In the genomic region with DNA sequence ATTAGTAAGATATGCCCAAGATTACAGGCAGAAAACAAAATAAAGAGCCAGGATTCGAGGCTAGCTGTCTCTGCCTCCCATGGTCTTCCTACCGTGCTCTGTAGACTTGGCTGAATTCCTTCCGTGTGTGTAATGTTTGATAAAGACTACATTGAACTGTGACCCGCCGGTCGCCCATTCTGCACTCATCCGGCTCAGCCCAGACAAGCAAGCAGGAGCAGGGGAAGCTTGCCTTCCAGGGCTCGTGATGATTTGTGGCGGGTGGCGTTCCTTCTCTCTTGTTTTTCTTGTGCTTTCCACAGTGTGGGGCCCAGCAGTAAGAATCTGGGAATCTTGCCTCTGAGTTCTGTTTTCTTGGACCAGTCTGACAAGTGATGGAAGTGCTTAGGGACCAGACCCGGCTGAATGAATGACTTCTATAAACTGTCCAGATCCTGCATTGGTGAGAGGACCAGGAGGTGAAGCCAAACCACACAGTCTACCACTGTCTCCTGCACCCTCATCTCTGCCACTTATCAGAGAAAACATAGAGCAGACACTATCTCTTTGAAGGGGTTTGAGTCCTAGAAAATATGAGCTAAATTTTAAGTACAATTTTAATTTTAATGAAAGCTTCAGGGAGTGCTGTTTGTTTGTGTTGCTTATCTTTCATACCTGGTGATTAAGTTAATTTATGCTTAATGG, we compare ENCODE assay signal across 9 mouse cellular contexts.
DNase-seq lines count a peak whose midpoint lies in the region; ATAC-seq and TF ChIP-seq lines count a peak whose summit lies in the region.
"Had no signal": no experiment of that assay in that cellular context is flagged by ENCODE, and none has a peak within 500 bp of the region (broad histone marks: within the 10 kb centered on the region; RNA-seq: fewer than 3 reads in every experiment).

No protein-coding gene starts in this region.

- no peak for TF ChIP-seq POLR2A in bone marrow, adult 2 months (IDR thresholded peaks at IDR 0.05; ENCODE audit: borderline replicate concordance, control insufficient read depth, low read depth, low read length)
- TF ChIP-seq POLR2A in liver, adult 2 months (IDR thresholded peaks at IDR 0.05; ENCODE audit: extremely low read depth, insufficient read depth, low read length): no peak

- H3K4me3 ChIP-seq in bone marrow, adult 2 months (replicated peaks; ENCODE audit: control insufficient read depth, low read depth, low read length): no peak overlapping the region
- H3K4me3 ChIP-seq in liver, adult 2 months (ENCODE audit: insufficient read depth, low read depth, low read length): no peak overlapping the region
- no peak overlapping the region for H3K4me3 ChIP-seq in forebrain, embryonic 16.5 days (replicated peaks; ENCODE audit: low read length)
- H3K4me3 ChIP-seq: forebrain, embryonic 10.5 days had no signal

- H3K27ac ChIP-seq in bone marrow, adult 2 months (ENCODE audit: control insufficient read depth, insufficient read depth, low read depth, low read length, poor library complexity): peak overlapping the region; percentile 22; the same call in 1 of the 2 replicates
- no peak overlapping the region for H3K27ac ChIP-seq in liver, adult 2 months (replicated peaks; ENCODE audit: insufficient read depth, low read depth, low read length)
- H3K27ac ChIP-seq in forebrain, embryonic 16.5 days (ENCODE audit: low read length): no peak overlapping the region
- H3K27ac ChIP-seq: forebrain, embryonic 10.5 days had no signal

- H3K4me2 ChIP-seq in forebrain, embryonic 16.5 days (ENCODE audit: low read length): no peak overlapping the region

- WGBS in bone marrow, adult 2 months: 31% methylated on average over 11 of the region's 11 CpGs
- 9% methylated on average over 11 of the region's 11 CpGs for WGBS in liver, adult 2 months
- 53% methylated on average over 11 of the region's 11 CpGs for WGBS in forebrain, embryonic 16.5 days

- no peaks in the 10 kb centered on the region for H3K36me3 ChIP-seq in liver, adult 2 months (ENCODE audit: control insufficient read depth, insufficient read depth, low read length)
- H3K36me3 ChIP-seq in forebrain, embryonic 16.5 days (ENCODE audit: control insufficient read depth, insufficient read depth): no peaks in the 10 kb centered on the region
- H3K36me3 ChIP-seq: forebrain, embryonic 10.5 days had no signal

- no peak for TF ChIP-seq CTCF in bone marrow, adult 2 months (IDR thresholded peaks at IDR 0.05; ENCODE audit: control insufficient read depth, insufficient read depth, low read length)
- no peak for TF ChIP-seq CTCF in liver, adult 2 months (IDR thresholded peaks at IDR 0.05; ENCODE audit: low read depth, low read length)

- peaks cover 6% of the 10 kb centered on the region for H3K4me1 ChIP-seq in bone marrow, adult 2 months (ENCODE audit: control insufficient read depth, insufficient read depth, low read length)
- H3K4me1 ChIP-seq in liver, adult 2 months (ENCODE audit: control insufficient read depth, insufficient read depth, low read length): peaks cover 2% of the 10 kb centered on the region; the same call in 1 of the 2 replicates
- H3K4me1 ChIP-seq in forebrain, embryonic 16.5 days (replicated peaks; ENCODE audit: control insufficient read depth, insufficient read depth, low read length): 0 out of 2 replicates have a peak, but pooled peaks cover 2% of the 10 kb centered on the region
- H3K4me1 ChIP-seq: forebrain, embryonic 10.5 days had no signal

- H3K27me3 ChIP-seq in liver, adult 2 months (ENCODE audit: control insufficient read depth, insufficient read depth, low read length): no peaks in the 10 kb centered on the region
- no peaks in the 10 kb centered on the region for H3K27me3 ChIP-seq in forebrain, embryonic 16.5 days (replicated peaks; ENCODE audit: control insufficient read depth, insufficient read depth, low read length)

- intact Hi-C loops in left cerebral cortex, postnatal 36 days (cut with DNase I): no loop called here

- ATAC-seq in cerebellum, adult (ENCODE audit: insufficient number of reproducible peaks, low FRiP score, low TSS enrichment): no peak
- ATAC-seq in forebrain, embryonic 16.5 days: no peak

- H3K9me3 ChIP-seq in forebrain, embryonic 16.5 days (ENCODE audit: control insufficient read depth, low read length): peaks cover 3% of the 10 kb centered on the region

- peak; percentile 21 for DNase-seq in adrenal gland, postnatal 14 days
- DNase-seq in adrenal gland, postnatal 4 days (ENCODE audit: low spot score in 2 of 2): no peak
- DNase-seq in heart, postnatal 4 days: peak; percentile 42
- peak; percentile 68 for DNase-seq in liver, adult 2 months (ENCODE audit: extremely low read depth, low read depth, low spot score)
- DNase-seq in left cerebral cortex, postnatal 36 days (ENCODE audit: low spot score in 2 of 2): no peak

- no peaks in the 10 kb centered on the region for H3K79me2 ChIP-seq in liver, adult 2 months (ENCODE audit: control insufficient read depth, insufficient read depth, low read length)

- no peak overlapping the region for H3K9ac ChIP-seq in liver, adult 2 months (ENCODE audit: low read depth, low read length)
- H3K9ac ChIP-seq in forebrain, embryonic 16.5 days (replicated peaks; ENCODE audit: low read depth, low read length): no peak overlapping the region

Comparison
In these comparisons a context has a peak if more than half of its experiments do, and no peak if none do; other contexts are left out.
1. DNase-seq: peak in adrenal gland, postnatal 14 days (single experiment), heart, postnatal 4 days (single experiment) and liver, adult 2 months (single experiment); none in adrenal gland, postnatal 4 days (0 of 2) and left cerebral cortex, postnatal 36 days (0 of 2).